Mouse (Mus musculus) gastrocnemius, postnatal 10 days (tissue): ENCODE measurements at regions not wholly inside any gene's neighbourhood (a gene's known extent, or its start where the extent isn't known, plus 50 kb on each side); places are given as distances from the start of the nearest gene placed in this dataset.

ENCODE experiments used
- DNase-seq: peaks from one replicate; pipeline ENCODE4 v3.0.0; 2021; ENCODE audit warnings: mixed read lengths
- microRNA-seq, 2 experiments: library from miRNA; unstranded; fragments of <30 nt; microRNA quantifications; one replicate each; pipeline ENCODE4 v1.2.0; 2021

DNA sequence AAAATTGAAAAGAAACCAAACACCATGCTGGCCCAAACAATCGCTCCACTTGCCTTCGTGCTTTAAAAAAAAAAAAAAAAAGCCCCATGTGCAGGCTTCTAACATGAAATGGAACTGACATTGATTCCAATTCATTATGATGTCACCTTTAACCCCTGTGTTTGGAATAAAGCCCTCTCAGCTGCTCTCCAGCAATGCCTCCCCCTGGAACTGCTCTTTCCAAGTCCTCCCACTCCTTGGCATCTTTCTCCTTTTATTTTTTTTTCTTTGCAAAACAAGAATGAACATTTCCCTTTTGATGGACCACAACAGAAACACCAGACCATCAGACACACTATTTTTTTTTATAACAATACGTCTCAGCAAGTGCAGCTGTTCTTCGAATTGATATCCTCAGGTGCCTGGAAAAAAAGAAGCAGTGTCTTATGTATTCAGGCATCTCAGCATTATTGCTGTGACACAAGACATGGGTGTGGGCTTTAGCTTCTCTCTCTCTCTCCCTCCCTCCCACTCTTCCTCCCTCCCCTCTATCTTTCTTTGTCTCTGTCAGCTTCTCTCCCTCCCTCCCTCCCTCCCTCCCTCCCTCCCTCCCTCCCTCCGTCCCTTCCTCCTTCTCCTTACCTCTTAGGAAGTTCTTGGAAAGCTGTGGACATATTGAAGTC is 152.3 kb upstream of the Pitrm1 start:
- no peak for DNase-seq

DNA sequence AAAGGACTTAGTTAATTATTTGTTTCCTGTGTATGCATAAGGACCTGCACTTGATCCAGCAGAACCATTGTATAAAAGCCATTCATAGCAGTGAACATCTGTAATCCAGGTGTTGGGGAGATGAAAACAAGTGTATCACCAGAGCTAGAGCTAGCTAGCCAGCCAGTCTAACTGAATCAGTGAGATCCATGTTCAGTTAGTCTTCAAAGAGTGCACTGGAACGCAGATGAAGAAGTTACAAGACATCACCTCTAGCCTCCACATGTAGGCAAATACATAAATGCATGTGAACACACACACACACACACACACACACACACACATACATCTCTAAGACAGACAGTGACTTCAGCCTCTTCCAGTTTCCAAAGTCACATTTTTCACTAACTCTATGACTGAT is 150.3 kb upstream of the Pitrm1 start:
- no peak for DNase-seq

DNA sequence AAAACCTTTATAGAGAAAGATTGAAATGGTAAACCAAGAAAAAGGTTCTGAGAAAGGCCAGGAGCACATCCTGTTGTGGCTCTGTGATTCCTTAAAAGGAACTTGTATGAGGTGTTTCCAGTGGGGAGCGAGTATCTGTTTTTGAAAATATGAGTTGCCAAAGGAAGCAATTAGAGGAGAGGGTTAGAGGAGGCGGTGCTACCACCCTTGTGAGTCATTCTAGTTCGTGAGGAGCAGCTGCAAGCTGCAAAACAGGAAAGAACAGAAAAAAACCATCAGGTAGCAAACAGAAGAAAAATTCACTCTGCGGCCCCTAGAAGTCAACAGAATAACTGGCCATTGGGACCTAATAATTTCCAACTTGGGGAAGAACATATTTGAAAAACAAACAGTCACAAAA is 116.1 kb upstream of the Pitrm1 start:
- no peak for DNase-seq

DNA sequence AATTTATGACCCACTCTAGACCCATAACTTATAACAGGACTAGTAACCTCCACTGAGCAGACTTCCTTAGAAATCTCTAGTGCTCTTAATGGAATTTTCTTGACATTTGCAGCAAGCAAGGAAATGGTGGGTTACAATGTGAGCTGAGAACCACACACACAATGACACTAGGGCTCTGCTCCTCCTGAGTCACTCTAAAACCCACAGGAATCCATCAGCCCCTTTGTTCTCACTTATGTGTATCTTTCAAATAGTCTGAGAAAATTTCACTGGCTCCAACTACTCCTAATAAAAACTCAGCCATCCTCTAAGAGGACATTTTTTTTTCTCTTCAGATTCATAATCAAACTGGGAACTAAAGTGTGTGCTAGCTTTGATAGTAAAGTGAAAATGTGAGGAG is 101.0 kb upstream of the Pitrm1 start:
- no peak for DNase-seq

DNA sequence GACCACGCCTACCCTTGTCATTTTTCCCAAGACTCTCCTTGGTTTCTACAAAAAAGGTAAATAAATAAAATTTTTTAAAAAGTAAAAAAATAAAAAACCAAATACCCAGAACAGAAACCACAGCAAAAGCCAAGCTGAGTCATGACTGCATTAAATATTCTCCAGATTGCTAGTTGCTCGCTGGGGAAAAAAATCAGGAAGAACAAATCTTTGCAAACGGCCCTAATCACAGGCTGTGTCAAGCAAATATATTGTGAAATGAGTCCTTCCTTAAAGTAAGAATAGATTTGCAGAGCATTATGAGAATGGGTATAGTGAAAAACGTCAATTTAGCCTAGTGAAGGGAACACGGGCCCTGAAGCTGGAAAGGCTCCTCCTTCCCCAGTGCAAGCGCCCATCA is 86.6 kb upstream of the Pitrm1 start:
- DNase-seq = no peak

DNA sequence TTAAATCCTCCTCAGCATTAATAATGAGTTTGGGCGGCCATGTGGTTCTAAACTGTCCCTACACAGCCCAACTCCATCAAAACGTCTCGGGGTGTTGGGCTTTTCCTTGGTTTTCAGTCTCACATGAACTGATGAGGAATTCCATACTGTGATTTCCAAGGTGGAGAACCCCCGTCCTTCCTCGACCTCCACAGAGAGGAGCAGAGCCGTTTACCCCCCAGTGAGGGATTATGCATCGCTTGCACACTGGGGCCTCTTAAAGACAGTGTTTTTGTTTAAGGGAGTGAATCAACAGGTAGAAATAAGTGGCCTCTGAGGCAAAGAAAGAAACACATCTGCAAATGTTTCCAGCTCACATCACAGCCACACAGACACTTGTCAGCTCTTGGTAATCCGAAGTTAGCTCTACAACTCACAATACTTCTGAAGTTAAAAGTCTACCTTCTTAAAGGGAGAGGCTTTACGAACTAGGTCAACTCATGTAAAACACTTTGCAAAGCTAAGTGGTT is 82.0 kb upstream of the Pitrm1 start:
- DNase-seq = no peak

DNA sequence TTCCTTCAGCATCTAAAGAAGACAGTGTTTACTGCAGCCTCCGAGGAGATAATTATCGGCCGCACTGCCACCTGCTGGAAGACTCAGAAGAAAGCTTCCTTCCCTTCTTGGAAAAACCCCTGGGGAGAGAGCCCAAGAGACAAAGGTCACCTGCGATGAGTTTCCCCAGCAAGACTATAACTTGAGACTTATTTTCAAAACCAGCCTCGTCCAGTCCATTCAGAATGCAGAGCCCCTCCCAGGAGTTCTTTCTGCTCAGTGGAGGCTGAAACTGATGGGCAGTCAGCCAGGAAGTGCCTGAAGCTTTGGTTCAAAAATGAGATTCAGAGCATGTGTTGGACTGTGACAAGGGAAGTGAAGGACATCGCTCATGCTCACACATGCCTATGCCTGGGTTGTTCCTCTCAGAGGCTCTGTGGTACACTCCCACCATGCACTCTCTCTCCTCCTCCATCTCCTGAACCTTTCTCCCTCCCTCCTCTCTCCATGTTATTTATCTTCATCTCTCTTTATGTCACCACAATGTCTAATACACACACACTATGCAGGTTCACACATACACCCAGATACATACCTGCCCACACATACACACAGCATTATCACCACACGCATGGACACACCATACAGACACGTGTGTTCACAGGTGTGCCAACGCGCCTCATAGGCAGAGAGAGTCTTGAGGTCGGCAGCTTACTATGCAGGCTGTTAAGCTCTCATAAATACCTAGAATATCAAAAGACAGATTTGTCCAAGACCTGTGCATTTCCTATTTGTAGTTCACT is 78.3 kb upstream of the Pitrm1 start:
- peak; percentile 58 for DNase-seq

DNA sequence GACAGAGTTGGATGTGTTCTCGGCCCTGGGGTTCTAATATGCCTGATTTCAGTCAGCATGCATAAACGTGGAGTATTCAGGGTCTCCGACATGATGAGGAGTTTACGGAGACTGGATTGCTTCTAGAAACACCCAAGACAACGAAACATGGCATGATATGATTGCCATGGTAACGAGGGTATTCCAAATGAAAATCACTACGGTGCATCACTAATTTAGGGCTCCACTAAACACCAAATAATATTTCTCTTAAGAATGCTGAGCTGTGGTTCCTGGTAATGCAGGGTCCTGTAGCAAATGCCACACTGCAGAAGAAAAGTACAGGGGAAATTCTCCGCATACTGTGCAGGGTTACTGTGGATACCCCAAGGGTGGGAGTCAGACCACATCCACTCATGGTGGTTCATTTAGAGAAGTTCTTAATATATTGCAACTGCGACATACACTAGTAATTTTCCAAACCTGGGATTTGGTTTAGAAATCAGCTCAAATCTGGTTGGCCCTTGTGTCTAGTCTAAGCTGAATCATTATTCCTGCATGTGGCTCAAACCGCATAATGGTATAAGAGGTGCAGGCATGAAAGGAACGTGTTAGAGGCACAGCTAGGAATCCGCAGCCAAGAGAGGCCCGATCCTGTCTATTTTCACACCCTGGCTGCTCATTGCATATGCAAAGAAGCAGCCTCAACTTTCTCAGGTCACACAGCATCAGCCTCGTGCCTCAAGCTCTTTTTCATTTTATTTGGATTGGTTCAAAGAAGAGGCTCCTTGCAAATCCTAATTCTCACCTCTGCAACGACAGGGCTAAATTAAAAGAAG is 77.5 kb upstream of the Pitrm1 start:
- no peak for DNase-seq

DNA sequence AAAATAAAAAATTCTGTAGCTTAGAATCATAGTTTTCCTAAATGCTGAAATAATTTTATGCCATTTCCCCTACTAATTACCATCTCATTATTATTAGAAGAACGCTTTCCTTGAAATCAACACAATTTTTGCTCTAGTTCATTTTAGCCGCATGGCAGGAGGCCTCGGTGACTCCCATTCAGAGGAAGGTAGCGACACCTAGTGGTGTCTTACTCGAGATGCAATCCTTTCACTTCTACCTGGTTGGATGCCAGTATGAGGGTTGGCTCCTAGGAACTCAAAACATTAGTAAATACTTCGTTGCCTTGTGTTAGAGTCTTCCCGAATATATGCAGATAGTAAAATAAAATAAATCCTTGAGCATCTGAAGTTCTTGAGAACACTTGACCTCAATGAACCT is 76.3 kb upstream of the Pitrm1 start:
- peak; percentile 53 for DNase-seq

DNA sequence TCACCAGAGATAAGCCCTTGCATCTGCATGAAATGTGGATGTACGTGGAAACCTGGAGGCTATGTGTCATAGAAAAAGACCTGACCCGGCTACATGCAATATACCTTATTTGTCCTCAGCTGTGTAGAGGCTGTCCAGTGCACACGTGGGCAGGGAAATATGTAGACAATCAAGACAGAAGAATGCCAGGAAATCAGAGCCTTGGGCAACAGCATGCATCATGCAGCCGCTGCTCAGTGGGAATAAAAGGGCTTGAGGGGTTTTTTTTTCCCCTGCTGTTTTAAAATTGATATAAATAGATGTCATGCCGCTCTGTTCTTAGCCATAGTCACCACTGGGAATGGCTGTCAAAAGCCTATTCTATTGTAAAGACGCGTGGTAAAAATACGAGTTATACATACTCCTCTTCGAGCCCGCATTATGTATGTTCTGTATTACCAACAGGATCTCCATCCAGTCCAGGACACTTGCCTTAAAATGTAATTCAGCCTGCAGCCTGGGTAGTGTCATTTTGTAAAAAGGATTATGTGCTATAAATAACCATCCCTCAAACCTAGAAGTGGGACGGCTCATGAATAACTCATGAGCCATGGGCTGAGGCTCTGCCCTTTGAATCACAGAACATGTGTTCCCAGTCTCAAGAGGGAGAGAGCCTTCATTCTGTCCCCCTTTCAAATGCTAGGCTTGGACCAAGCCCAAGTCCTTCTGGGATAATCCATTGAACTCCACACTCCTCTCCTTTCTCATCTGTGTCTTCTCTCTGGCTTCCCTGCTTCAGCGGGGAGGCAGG is 74.4 kb upstream of the Pitrm1 start:
- DNase-seq = no peak

DNA sequence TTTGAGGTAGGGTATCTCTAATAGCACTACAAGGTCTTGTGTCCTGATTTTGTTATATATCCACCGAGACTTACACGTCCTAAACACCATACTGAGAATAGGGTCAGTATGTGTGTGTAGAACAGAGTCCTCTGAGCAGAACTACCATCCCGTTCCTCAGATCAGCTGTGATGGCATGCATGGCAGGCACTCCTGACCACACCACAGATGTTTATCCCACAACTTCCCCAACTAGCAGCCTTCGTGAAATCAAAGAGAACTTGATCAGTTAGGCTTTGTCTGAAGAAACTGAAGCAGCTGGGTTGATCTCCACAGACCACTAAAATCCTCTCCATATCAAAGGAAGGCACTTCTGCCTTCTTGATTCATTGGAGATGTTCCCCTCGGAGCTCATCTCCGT is 68.3 kb upstream of the Pitrm1 start:
- no peak for DNase-seq

DNA sequence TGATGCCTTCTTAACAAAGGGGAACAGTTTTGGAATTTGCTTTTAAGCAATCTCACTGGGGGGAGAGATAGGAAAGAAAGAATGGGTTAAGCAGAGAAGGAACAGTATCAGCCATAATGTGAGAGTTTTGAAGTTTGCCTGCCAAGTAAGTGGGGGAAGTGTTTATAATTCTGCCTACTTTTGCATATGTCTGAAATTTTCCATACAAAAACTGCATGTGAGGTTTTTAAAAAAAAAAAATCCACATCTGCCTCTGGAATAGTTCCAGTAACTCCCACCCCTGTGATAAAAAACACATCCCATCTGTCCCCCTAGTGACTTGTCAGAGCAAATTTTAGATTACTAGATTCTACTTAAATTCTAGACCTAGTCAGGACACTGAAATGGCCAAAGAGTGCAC is 63.5 kb upstream of the Pitrm1 start:
- DNase-seq = no peak

DNA sequence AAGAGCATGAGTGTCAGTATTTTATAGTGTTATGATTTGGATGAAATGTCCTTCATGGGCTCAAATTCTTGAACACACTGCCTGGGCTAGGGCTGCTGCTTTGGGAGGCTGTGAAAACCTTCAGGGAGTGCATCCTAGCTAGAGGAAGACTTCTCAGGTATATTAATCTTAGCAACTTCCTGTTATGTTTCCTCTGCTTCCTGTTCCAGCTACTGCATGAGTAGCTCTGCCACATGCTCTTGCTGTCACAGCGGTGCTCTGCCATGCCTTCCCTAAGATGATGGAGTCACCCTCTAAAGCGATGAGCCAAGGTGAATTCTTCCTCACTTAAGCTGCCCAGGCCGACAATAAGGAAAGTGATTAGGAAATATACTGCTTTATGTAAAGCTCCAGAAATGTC is 60.1 kb upstream of the Pitrm1 start:
- no peak for DNase-seq

DNA sequence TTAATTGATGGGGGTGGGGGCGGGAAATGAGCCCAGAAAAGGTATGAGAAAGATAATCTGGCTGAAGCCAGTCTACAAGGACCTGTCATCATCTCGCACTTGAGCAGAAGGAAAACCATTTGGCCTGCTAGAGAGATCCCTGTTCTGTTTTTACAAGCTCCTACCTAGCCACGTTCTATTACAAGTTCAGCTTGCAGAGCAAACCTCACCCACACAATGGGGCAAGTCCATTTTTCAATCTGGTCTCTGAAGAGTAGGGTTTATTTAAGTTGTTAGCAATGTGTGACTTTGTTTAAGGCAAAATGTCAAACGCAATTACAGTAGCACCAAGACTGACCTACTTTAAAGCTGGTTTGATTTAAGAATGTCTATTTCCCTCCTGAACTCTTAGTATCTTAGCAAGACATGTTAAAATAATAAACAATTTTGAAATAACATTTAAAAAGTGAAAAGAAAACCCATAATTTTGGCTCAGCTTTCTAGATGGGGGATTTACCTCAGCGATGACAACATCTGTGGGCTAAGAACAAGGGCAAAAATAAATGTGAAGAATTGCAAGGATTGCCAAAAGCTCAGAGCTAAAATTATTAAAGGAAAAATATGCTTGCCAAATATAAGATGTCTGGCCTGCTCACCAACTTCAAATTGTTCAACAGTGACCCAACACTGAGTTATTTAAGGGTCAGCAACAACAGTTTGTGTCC is 54.9 kb upstream of the Pitrm1 start:
- DNase-seq = no peak

Small RNAs in the stretch of these regions (microRNA-seq; reads per million reads assigned to microRNA genes)
- gene Gm26259 = 0 reads per million in 2 experiments
